Mouse (Mus musculus): Measurements from ENCODE around the gene Gm14403. TPM values are rescaled to one million over a fixed set of nuclear protein-coding genes. Genes with fewer than 3 reads are reported as not detected.
"Not testable (repeated sequence)": the region's sequence is repeated elsewhere in the genome, so short reads cannot be mapped to it uniquely, and the experiment has no call there.

Gene Gm14403
- polyA plus RNA-seq, 1 experiment = 7.2 TPM

DNA sequence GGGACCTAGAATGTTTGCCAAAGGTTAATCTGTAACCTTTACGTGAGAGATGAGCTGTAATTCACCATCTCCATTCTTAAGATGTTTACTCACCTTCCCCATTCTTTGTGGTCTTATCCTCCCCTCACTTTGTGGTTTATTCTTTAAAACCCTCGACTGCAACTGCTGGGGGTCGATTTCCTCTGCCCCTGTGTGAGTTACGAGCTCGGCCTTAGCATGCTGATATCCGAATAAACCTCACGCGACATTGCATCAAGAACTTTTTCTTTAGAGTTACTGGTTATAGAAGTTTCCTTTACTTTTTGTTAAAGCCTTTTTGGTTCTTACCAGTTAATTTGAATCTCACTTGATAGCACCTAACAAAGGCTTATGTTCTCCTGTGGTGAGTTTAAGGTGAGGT, 22.0 kb downstream of the Gm14403 start:
- no peak overlapping the region for H3K27ac ChIP-seq (ENCODE audit: insufficient read depth, low read depth, low read length)
- TF ChIP-seq POLR2A (IDR thresholded peaks at IDR 0.05; ENCODE audit: borderline replicate concordance, low read depth, low read length) = no peak
- no peak for TF ChIP-seq CTCF (IDR thresholded peaks at IDR 0.05; ENCODE audit: low read depth, low read length)
- H3K4me3 ChIP-seq (ENCODE audit: insufficient read depth, low read length) = no peak overlapping the region
- no peaks in the 10 kb centered on the region for H3K4me1 ChIP-seq (ENCODE audit: control insufficient read depth, insufficient read depth, low read length)

DNA sequence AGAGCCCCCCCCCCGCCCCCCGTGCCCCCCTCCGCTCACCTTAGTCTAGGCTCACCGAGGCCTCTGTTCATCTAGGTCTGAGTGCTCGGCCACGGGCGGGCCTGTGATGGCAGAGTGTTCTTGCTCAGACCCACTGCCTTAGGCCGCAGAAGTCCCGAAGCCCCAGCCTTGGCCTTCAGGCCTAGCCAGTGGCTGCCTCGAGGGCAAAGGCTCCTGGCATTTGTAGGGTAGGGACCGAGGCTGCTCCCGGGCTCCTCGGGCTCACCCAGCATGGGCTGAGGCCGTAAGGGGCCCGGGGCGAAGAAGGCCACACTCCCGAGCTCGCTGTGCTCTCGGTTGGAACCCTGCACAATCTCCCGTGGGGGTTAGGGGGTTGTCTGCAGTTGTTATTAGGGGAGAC, 25.0 kb downstream of the Gm14403 start:
- TF ChIP-seq POLR2A (IDR thresholded peaks at IDR 0.05; ENCODE audit: borderline replicate concordance, low read depth, low read length) (no peak), CTCF (IDR thresholded peaks at IDR 0.05; ENCODE audit: low read depth, low read length) (no peak)
- no peak overlapping the region for H3K4me3 ChIP-seq (ENCODE audit: insufficient read depth, low read length)
- H3K4me1 ChIP-seq (ENCODE audit: control insufficient read depth, insufficient read depth, low read length) = no peaks in the 10 kb centered on the region

DNA sequence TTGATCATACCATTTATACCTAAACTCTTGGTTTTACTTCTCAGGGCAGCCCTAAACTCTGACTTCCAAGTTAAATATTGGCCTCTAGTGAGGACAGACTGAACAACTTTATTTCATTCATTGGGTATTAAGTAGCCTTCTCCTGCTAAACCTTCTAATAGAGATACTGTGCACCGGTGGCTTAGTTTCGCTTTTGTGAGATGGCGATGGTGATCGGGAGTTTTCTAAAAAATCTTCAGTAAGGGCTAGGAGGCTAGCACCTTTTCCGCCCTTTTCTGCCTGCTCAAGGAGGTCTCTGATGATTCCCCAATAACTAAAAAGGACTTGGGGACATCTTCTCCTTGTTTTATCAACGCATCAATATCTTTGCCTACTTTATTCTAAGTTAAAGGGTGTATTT, 25.7 kb downstream of the Gm14403 start:
- not testable (repeated sequence) for H3K4me3 ChIP-seq (ENCODE audit: insufficient read depth, low read length); H3K4me1 ChIP-seq (ENCODE audit: control insufficient read depth, insufficient read depth, low read length); H3K27ac ChIP-seq (ENCODE audit: insufficient read depth, low read depth, low read length)

More for the DNA sequence above, 25.0 kb downstream of the Gm14403 start:
- no peak overlapping the region for H3K27ac ChIP-seq (ENCODE audit: insufficient read depth, low read depth, low read length)

DNA sequence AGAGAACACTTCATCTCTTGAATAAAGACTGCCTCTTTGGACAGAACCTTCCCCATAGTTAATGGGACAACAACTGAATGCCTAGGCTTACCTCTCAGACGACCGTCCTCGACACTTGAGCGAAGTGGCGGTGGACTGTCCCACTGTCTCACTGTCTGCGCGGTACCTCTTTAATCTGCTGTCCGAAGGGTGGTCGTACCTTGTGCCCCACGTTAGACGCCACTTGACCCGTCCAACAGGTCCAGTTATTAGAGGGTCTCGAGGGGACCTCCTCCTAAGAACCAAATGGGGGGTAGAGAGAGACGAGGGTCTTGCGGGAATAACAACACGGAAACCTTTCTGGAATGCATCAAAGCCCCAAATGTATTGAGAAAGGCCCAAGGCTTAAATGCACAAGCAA, 26.2 kb downstream of the Gm14403 start:
- H3K27ac ChIP-seq (ENCODE audit: insufficient read depth, low read depth, low read length); H3K4me3 ChIP-seq (ENCODE audit: insufficient read depth, low read length); H3K4me1 ChIP-seq (ENCODE audit: control insufficient read depth, insufficient read depth, low read length): not testable (repeated sequence)

DNA sequence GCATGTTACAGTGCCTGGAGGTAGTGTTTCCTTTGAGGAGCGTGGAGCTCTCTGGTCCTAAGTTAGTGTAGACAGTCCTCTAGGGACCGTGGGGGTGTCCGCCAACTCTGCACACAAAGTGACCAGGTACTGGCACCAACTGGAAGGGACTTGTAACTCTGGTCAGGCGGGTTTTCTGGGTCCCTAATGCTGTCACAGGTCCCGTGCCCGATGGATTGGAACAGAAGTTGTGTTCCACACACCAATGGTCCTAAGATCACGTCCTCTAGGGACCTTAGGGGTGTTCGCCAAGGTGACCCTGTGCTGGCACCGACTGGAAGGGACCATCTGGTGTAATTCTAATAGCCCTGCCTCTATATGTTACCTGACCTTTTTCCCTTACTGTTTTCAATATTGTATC, 37.9 kb downstream of the Gm14403 start:
- Histone ChIP-seq H3K27ac (ENCODE audit: insufficient read depth, low read depth, low read length) (no peak overlapping the region), H3K4me3 (ENCODE audit: insufficient read depth, low read length) (no peak overlapping the region), H3K4me1 (ENCODE audit: control insufficient read depth, insufficient read depth, low read length) (no peaks in the 10 kb centered on the region)
- no peak for TF ChIP-seq CTCF (IDR thresholded peaks at IDR 0.05; ENCODE audit: low read depth, low read length)
- TF ChIP-seq POLR2A (IDR thresholded peaks at IDR 0.05; ENCODE audit: borderline replicate concordance, low read depth, low read length) = no peak

DNA sequence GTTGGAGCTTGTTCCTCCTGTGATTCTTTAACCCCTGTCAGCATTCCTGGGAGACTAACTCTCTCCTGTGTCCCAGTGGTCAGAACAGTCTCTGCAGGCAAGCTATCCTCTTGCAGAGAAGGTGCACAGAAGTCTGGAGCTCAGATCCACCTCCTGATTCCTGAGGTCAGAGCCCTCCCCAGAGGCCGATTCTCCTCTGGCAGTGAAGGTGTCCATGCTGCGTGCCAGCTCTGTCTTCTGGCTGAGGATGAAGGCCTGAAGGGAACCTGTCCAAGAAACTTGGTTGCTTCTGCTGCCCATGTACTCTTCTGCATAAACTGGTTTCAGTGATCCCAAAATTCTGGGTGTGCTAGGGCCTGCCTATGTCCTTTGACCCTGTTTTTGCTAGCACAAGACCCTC, 39.1 kb downstream of the Gm14403 start:
- H3K4me1 ChIP-seq (ENCODE audit: control insufficient read depth, insufficient read depth, low read length); H3K4me3 ChIP-seq (ENCODE audit: insufficient read depth, low read length); H3K27ac ChIP-seq (ENCODE audit: insufficient read depth, low read depth, low read length): not testable (repeated sequence)

DNA sequence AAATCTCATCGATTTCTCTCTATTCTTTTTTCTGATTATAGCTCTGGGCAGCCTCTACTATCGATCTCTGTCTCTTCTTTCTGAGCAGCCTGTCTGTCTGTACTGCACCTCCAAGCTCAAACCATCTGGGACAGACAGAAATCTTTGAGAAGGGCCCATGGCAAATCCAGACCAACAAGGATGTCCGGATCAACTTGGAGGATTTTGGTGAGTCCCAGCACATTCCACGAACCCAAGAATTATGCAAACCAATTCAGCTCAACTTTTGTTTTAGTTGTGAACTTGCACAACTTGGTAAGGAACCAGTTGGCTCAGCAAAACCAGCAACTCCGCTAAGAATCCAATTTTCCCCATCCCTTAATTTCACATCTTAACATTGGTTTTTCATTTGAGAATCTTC, 39.7 kb downstream of the Gm14403 start:
- H3K4me3 ChIP-seq (ENCODE audit: insufficient read depth, low read length); H3K4me1 ChIP-seq (ENCODE audit: control insufficient read depth, insufficient read depth, low read length); H3K27ac ChIP-seq (ENCODE audit: insufficient read depth, low read depth, low read length): not testable (repeated sequence)

DNA sequence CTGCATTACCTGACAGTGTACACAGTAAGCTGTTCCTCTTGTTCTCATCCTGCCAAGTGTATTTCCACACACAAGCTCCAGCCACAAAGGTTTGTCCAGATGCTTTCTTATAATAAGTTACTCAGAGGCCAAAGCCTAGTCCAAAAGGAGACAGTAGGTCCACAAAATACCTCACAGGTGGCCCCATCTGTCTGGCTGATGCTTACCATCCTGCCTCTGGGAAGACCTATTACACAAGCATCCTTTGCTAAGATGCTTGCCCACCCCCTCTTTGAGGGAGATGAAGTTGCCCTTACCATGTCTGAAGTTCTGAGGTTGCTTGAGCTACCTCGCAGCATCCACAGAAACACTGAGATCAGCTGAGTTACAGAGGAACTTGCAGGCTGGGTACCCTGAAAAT, 57.2 kb downstream of the Gm14403 start:
- not testable (repeated sequence) for H3K4me3 ChIP-seq (ENCODE audit: insufficient read depth, low read length); H3K4me1 ChIP-seq (ENCODE audit: control insufficient read depth, insufficient read depth, low read length); H3K27ac ChIP-seq (ENCODE audit: insufficient read depth, low read depth, low read length)

Other genes with a start within 250 kb of the Gm14403 start
- gene Gm14409, start 231.2 kb upstream of the Gm14403 start, polyA plus RNA-seq (2012; ENCODE audit: insufficient read depth, insufficient read length, missing spikeins) = 0.67 TPM in 1 of 2 replicates, not detected in the other
- gene Gm14412, start 173.9 kb upstream of the Gm14403 start, polyA plus RNA-seq (2012; ENCODE audit: insufficient read depth, insufficient read length, missing spikeins) = 0.60 TPM in 1 of 2 replicates, not detected in the other
- 1.6 and 3.7 TPM in 2 replicates for gene Gm14418, start 99.9 kb upstream of the Gm14403 start, polyA plus RNA-seq (2012; ENCODE audit: insufficient read depth, insufficient read length, missing spikeins)
- 11.3 and 11.4 TPM in 2 replicates for gene Zfp970, start 33.5 kb upstream of the Gm14403 start, polyA plus RNA-seq (2012; ENCODE audit: insufficient read depth, insufficient read length, missing spikeins)
- gene Gm14406, start 80.0 kb downstream of the Gm14403 start, polyA plus RNA-seq (2012; ENCODE audit: insufficient read depth, insufficient read length, missing spikeins) = 2.9 TPM in 1 of 2 replicates, not detected in the other

Data from bone marrow macrophage, adult 2 months (primary cell).